Comparison of ENCODE assay signal across 8 mouse cellular contexts in genomic region chr17:79052088-79052812, GRCm38 (mm10). TPM values are rescaled to one million over a fixed set of nuclear protein-coding genes. Genes with fewer than 3 reads are reported as not detected.
DNase-seq lines count a peak whose midpoint lies in the region; ATAC-seq lines count a peak whose summit lies in the region.

No protein-coding gene starts in this region.

- WGBS in forebrain, embryonic 12.5 days = under 1% methylated on average over 45 of the region's 45 CpGs
- under 1% methylated on average over 45 of the region's 45 CpGs for WGBS in heart, embryonic 16.5 days
- WGBS in liver, embryonic 15.5 days (ENCODE audit: insufficient replicate concordance) = under 1% methylated on average over 45 of the region's 45 CpGs

- H3K27ac ChIP-seq in forebrain, embryonic 12.5 days = 0 out of 2 replicates have a peak overlapping the region, but pooled peaks have one; percentile 48
- H3K27ac ChIP-seq in heart, embryonic 16.5 days (ENCODE audit: low read length) = peak overlapping the region; percentile 65
- H3K27ac ChIP-seq in liver, embryonic 15.5 days (replicated peaks) = no peak overlapping the region

- H3K9me3 ChIP-seq in forebrain, embryonic 12.5 days = no peaks in the 10 kb centered on the region
- no peaks in the 10 kb centered on the region for H3K9me3 ChIP-seq in heart, embryonic 16.5 days (replicated peaks; ENCODE audit: control insufficient read depth, low read length)
- no peaks in the 10 kb centered on the region for H3K9me3 ChIP-seq in liver, embryonic 15.5 days (replicated peaks)

- H3K4me2 ChIP-seq in forebrain, embryonic 12.5 days = peak overlapping the region; percentile 94
- H3K4me2 ChIP-seq in heart, embryonic 16.5 days (ENCODE audit: low read depth, low read length) = peak overlapping the region; percentile 99
- peak overlapping the region; percentile 61 for H3K4me2 ChIP-seq in liver, embryonic 15.5 days

- peaks cover 14% of the 10 kb centered on the region for H3K27me3 ChIP-seq in forebrain, embryonic 12.5 days
- no peaks in the 10 kb centered on the region for H3K27me3 ChIP-seq in heart, embryonic 16.5 days (ENCODE audit: control insufficient read depth, insufficient read depth, low read length)
- H3K27me3 ChIP-seq in liver, embryonic 15.5 days = peaks cover 20% of the 10 kb centered on the region

- peak; percentile 92 for ATAC-seq in forebrain, embryonic 12.5 days (ENCODE audit: low FRiP score)
- ATAC-seq in heart, embryonic 16.5 days (replicated peaks; ENCODE audit: extremely low read depth, insufficient read depth, low FRiP score) = peak; percentile 94
- ATAC-seq in liver, embryonic 15.5 days (ENCODE audit: insufficient read depth) = peak; percentile 79

- peak; percentile 34 to 35 for DNase-seq in urinary bladder, adult 18-20 months (ENCODE audit: low spot score in 2 of 2)
- no peak for DNase-seq in urinary bladder, postnatal 10 days (ENCODE audit: low spot score)
- DNase-seq in kidney, postnatal 25 days = peak; percentile 47 to 56
- peak; percentile 66 for DNase-seq in neural tube, embryonic 10.5 days (ENCODE audit: extremely low spot score, low spot score)
- peak; percentile 41 for DNase-seq in telencephalon, adult 2 months (ENCODE audit: low read depth, low spot score)

- peak overlapping the region; percentile 60 for H3K4me3 ChIP-seq in forebrain, embryonic 12.5 days (replicated peaks)
- peak overlapping the region; percentile 77 for H3K4me3 ChIP-seq in heart, embryonic 16.5 days (ENCODE audit: low read length)
- H3K4me3 ChIP-seq in liver, embryonic 15.5 days (replicated peaks) = peak overlapping the region; percentile 57

- H3K36me3 ChIP-seq in forebrain, embryonic 12.5 days (replicated peaks) = no peaks in the 10 kb centered on the region
- no peaks in the 10 kb centered on the region for H3K36me3 ChIP-seq in heart, embryonic 16.5 days (ENCODE audit: control insufficient read depth, insufficient read depth)
- H3K36me3 ChIP-seq in liver, embryonic 15.5 days (replicated peaks) = no peaks in the 10 kb centered on the region

- no peaks in the 10 kb centered on the region for H3K4me1 ChIP-seq in forebrain, embryonic 12.5 days
- H3K4me1 ChIP-seq in heart, embryonic 16.5 days (ENCODE audit: control insufficient read depth, insufficient read depth, low read length) = peaks cover 2% of the 10 kb centered on the region; the same call in 1 of the 2 replicates
- no peaks in the 10 kb centered on the region for H3K4me1 ChIP-seq in liver, embryonic 15.5 days (replicated peaks)

- H3K9ac ChIP-seq in forebrain, embryonic 12.5 days = peak overlapping the region; percentile 61
- H3K9ac ChIP-seq in heart, embryonic 16.5 days (ENCODE audit: low read length) = peak overlapping the region; percentile 74
- H3K9ac ChIP-seq in liver, embryonic 15.5 days = peak overlapping the region; percentile 8; the same call in 1 of the 2 replicates

RNA-seq across cellular contexts. Expression of gene Qpct, which starts 0.5 kb away (rescaled TPM):
- polyA plus RNA-seq in forebrain, embryonic 12.5 days (2016; fragmentation: Nextera tagmentation; extraction: Ambion mirVana) = 8.8 and 9.4 TPM in 2 replicates
- 18.6 and 24.8 TPM in 2 replicates for polyA plus RNA-seq in heart, embryonic 16.5 days (2015; fragmentation: Nextera tagmentation; extraction: Ambion mirVana)
- polyA plus RNA-seq in liver, embryonic 15.5 days (2015; fragmentation: Nextera tagmentation; extraction: Ambion mirVana) = 21.1 and 22.7 TPM in 2 replicates

RNA-seq across cellular contexts. Expression of gene Prkd3, which starts 31.6 kb away (rescaled TPM):
- 51.0 and 55.2 TPM in 2 replicates for polyA plus RNA-seq in forebrain, embryonic 12.5 days (2016; fragmentation: Nextera tagmentation; extraction: Ambion mirVana)
- 23.1 and 24.0 TPM in 2 replicates for polyA plus RNA-seq in heart, embryonic 16.5 days (2015; fragmentation: Nextera tagmentation; extraction: Ambion mirVana)
- polyA plus RNA-seq in liver, embryonic 15.5 days (2015; fragmentation: Nextera tagmentation; extraction: Ambion mirVana) = 8.1 and 8.6 TPM in 2 replicates

Comparison
In these comparisons a context has a peak if more than half of its experiments do, and no peak if none do; other contexts are left out.
1. H3K9ac ChIP-seq: peak in every context shown above with its lines; median percentile 74 in heart, embryonic 16.5 days; 61 in forebrain, embryonic 12.5 days; 8 in liver, embryonic 15.5 days.